Mouse (Mus musculus): ENCODE measurements around the gene Snx11. TPM values are rescaled to one million over a fixed set of nuclear protein-coding genes. Genes with fewer than 3 reads are reported as not detected.

The Snx11 gene
- total RNA-seq, 1 experiment = 57.6 TPM

GRCm38 (mm10) chr11:96775665-96776064 is 1.7 kb downstream of the Snx11 start:
- no peak for DNase-seq (ENCODE audit: low read depth, low spot score)

GRCm38 (mm10) chr11:96775063-96775462 is 2.3 kb downstream of the Snx11 start:
- peaks cover 3 to 8% of the 10 kb centered on the region in 2 experiments; a peak in 2 of 4 replicates for H3K4me1 ChIP-seq (ENCODE audit: control insufficient read depth in 2 of 2, insufficient read depth in 2 of 2, low read length in 2 of 2, poor library complexity in 1 of 2)
- H3K4me3 ChIP-seq (ENCODE audit: insufficient read depth in 1 of 2, low read depth in 1 of 2, low read length in 2 of 2, poor library complexity in 1 of 2, severe bottlenecking in 1 of 2) = no peak overlapping the region
- TF ChIP-seq ZC3H11A (IDR thresholded peaks at IDR 0.05; ENCODE audit: borderline replicate concordance, low read depth, low read length) = no peak
- TF ChIP-seq CHD2 (IDR thresholded peaks at IDR 0.05; ENCODE audit: low read depth, low read length) = no peak
- TF ChIP-seq ZNF384 (IDR thresholded peaks at IDR 0.05; ENCODE audit: low read depth, low read length) = no peak
- TF ChIP-seq MAFK (IDR thresholded peaks at IDR 0.05; ENCODE audit: insufficient read depth, low read depth, low read length) = no peak
- TF ChIP-seq HCFC1 (IDR thresholded peaks at IDR 0.05; ENCODE audit: borderline replicate concordance, insufficient read depth, low read length) = no peak
- no peaks in the 10 kb centered on the region for H3K9me3 ChIP-seq (ENCODE audit: control insufficient read depth, insufficient read depth, low read depth, low read length)
- peaks cover 26% of the 10 kb centered on the region for H3K36me3 ChIP-seq (ENCODE audit: control insufficient read depth, insufficient read depth, low read length, poor library complexity, severe bottlenecking)
- no peak overlapping the region for H3K27ac ChIP-seq (ENCODE audit: insufficient read depth, low read depth, low read length, poor library complexity, severe bottlenecking)
- DNase-seq (ENCODE audit: low read depth, low spot score) = no peak
- H3K9ac ChIP-seq (ENCODE audit: insufficient read depth, low read depth, low read length, poor library complexity, severe bottlenecking) = peak overlapping the region; percentile 22; the same call in 1 of the 2 replicates
- in situ Hi-C loops (cut with MboI; ENCODE audit: low sequenced_read_pairs in 2 of 2, unreplicated experiment in 2 of 2) = no loop called here

More at GRCm38 (mm10) chr11:96775665-96776064, 1.7 kb downstream of the Snx11 start:
- peaks cover 3 to 7% of the 10 kb centered on the region in 2 experiments; a peak in 2 of 4 replicates for H3K4me1 ChIP-seq (ENCODE audit: control insufficient read depth in 2 of 2, insufficient read depth in 2 of 2, low read length in 2 of 2, poor library complexity in 1 of 2)
- H3K4me3 ChIP-seq (ENCODE audit: insufficient read depth in 1 of 2, low read depth in 1 of 2, low read length in 2 of 2, poor library complexity in 1 of 2, severe bottlenecking in 1 of 2) = no peak overlapping the region
- TF ChIP-seq ZNF384 (IDR thresholded peaks at IDR 0.05; ENCODE audit: low read depth, low read length) (no peak), CHD2 (IDR thresholded peaks at IDR 0.05; ENCODE audit: low read depth, low read length) (no peak), HCFC1 (IDR thresholded peaks at IDR 0.05; ENCODE audit: borderline replicate concordance, insufficient read depth, low read length) (no peak), MAFK (IDR thresholded peaks at IDR 0.05; ENCODE audit: insufficient read depth, low read depth, low read length) (no peak), ZC3H11A (IDR thresholded peaks at IDR 0.05; ENCODE audit: borderline replicate concordance, low read depth, low read length) (no peak)
- peaks cover 22% of the 10 kb centered on the region for H3K36me3 ChIP-seq (ENCODE audit: control insufficient read depth, insufficient read depth, low read length, poor library complexity, severe bottlenecking)
- H3K9ac ChIP-seq (ENCODE audit: insufficient read depth, low read depth, low read length, poor library complexity, severe bottlenecking) = no peak overlapping the region
- no peaks in the 10 kb centered on the region for H3K9me3 ChIP-seq (ENCODE audit: control insufficient read depth, insufficient read depth, low read depth, low read length)
- in situ Hi-C loops (cut with MboI; ENCODE audit: low sequenced_read_pairs in 2 of 2, unreplicated experiment in 2 of 2) = no loop called here
- H3K27ac ChIP-seq (ENCODE audit: insufficient read depth, low read depth, low read length, poor library complexity, severe bottlenecking) = no peak overlapping the region

- Histone ChIP-seq H3K9me3 (ENCODE audit: control insufficient read depth, insufficient read depth, low read depth, low read length) (no peaks in the 10 kb centered on the region), H3K4me1 (ENCODE audit: control insufficient read depth in 2 of 2, insufficient read depth in 2 of 2, low read length in 2 of 2, poor library complexity in 1 of 2) (peaks cover 0 to 8% of the 10 kb centered on the region in 2 experiments; a peak in 1 of 4 replicates), H3K9ac (ENCODE audit: insufficient read depth, low read depth, low read length, poor library complexity, severe bottlenecking) (no peak overlapping the region), H3K4me3 (ENCODE audit: insufficient read depth in 1 of 2, low read depth in 1 of 2, low read length in 2 of 2, poor library complexity in 1 of 2, severe bottlenecking in 1 of 2) (no peak overlapping the region), H3K27ac (ENCODE audit: insufficient read depth, low read depth, low read length, poor library complexity, severe bottlenecking) (no peak overlapping the region), H3K36me3 (ENCODE audit: control insufficient read depth, insufficient read depth, low read length, poor library complexity, severe bottlenecking) (peaks cover 28% of the 10 kb centered on the region)
- DNase-seq (ENCODE audit: low read depth, low spot score) = no peak
- in situ Hi-C loops (cut with MboI; ENCODE audit: low sequenced_read_pairs in 2 of 2, unreplicated experiment in 2 of 2) = no loop called here
- no peak for TF ChIP-seq MAFK (IDR thresholded peaks at IDR 0.05; ENCODE audit: insufficient read depth, low read depth, low read length)
- no peak for TF ChIP-seq CHD2 (IDR thresholded peaks at IDR 0.05; ENCODE audit: low read depth, low read length)
- no peak for TF ChIP-seq ZNF384 (IDR thresholded peaks at IDR 0.05; ENCODE audit: low read depth, low read length)
- no peak for TF ChIP-seq HCFC1 (IDR thresholded peaks at IDR 0.05; ENCODE audit: borderline replicate concordance, insufficient read depth, low read length)
- TF ChIP-seq ZC3H11A (IDR thresholded peaks at IDR 0.05; ENCODE audit: borderline replicate concordance, low read depth, low read length) = no peak
These were observed 2.8 kb downstream of the Snx11 start for GRCm38 (mm10) chr11:96774536-96774935.

- in situ Hi-C loops (cut with MboI; ENCODE audit: low sequenced_read_pairs in 2 of 2, unreplicated experiment in 2 of 2) = no loop called here
- DNase-seq (ENCODE audit: low read depth, low spot score) = no peak
- peaks cover 39% of the 10 kb centered on the region for H3K36me3 ChIP-seq (ENCODE audit: control insufficient read depth, insufficient read depth, low read length, poor library complexity, severe bottlenecking)
- H3K4me3 ChIP-seq (ENCODE audit: insufficient read depth in 1 of 2, low read depth in 1 of 2, low read length in 2 of 2, poor library complexity in 1 of 2, severe bottlenecking in 1 of 2) = peak overlapping the region in 1 of 2 experiments; percentile 39; a peak in 2 of 4 replicates
- H3K9me3 ChIP-seq (ENCODE audit: control insufficient read depth, insufficient read depth, low read depth, low read length) = no peaks in the 10 kb centered on the region
- H3K4me1 ChIP-seq (ENCODE audit: control insufficient read depth in 2 of 2, insufficient read depth in 2 of 2, low read length in 2 of 2, poor library complexity in 1 of 2) = peaks cover 0 to 11% of the 10 kb centered on the region in 2 experiments; a peak in 1 of 4 replicates
- H3K9ac ChIP-seq (ENCODE audit: insufficient read depth, low read depth, low read length, poor library complexity, severe bottlenecking) = peak overlapping the region; percentile 62
- no peak overlapping the region; the same call in 1 of the 2 replicates for H3K27ac ChIP-seq (ENCODE audit: insufficient read depth, low read depth, low read length, poor library complexity, severe bottlenecking)
- TF ChIP-seq HCFC1 (IDR thresholded peaks at IDR 0.05; ENCODE audit: borderline replicate concordance, insufficient read depth, low read length) (no peak), MAFK (IDR thresholded peaks at IDR 0.05; ENCODE audit: insufficient read depth, low read depth, low read length) (no peak), ZC3H11A (IDR thresholded peaks at IDR 0.05; ENCODE audit: borderline replicate concordance, low read depth, low read length) (no peak)
These were observed 4.9 kb downstream of the Snx11 start for GRCm38 (mm10) chr11:96772413-96772812.

All from ES-E14 (cell line).